Mouse (Mus musculus): ENCODE data around the gene Atf3. TPM values are rescaled to one million over a fixed set of nuclear protein-coding genes. Genes with fewer than 3 reads are reported as not detected.

Gene Atf3
- polyA plus RNA-seq, 2 experiments from 2014 or later, result not detected

GRCm38 (mm10) chr1:191140983-191141382 lies 76.9 kb downstream of the Atf3 start:
- no peak for ATAC-seq

GRCm38 (mm10) chr1:191138874-191139495 lies 78.9 kb downstream of the Atf3 start:
- ATAC-seq, result no peak

- ATAC-seq, result no peak
Observed at GRCm38 (mm10) chr1:191138436-191138835, 79.4 kb downstream of the Atf3 start.

- ATAC-seq, result no peak
Observed at GRCm38 (mm10) chr1:191135406-191135805, 82.4 kb downstream of the Atf3 start.

- no peak for ATAC-seq
Observed at GRCm38 (mm10) chr1:191132934-191133333, 84.9 kb downstream of the Atf3 start.

GRCm38 (mm10) chr1:191132240-191132639 lies 85.6 kb downstream of the Atf3 start:
- ATAC-seq, result no peak

GRCm38 (mm10) chr1:191131692-191132091 lies 86.1 kb downstream of the Atf3 start:
- no peak for ATAC-seq

- peak; percentile 98 for ATAC-seq
Observed at GRCm38 (mm10) chr1:191125811-191126638, 91.8 kb downstream of the Atf3 start.

- ATAC-seq, result no peak
Observed at GRCm38 (mm10) chr1:191124288-191124687, 93.6 kb downstream of the Atf3 start.

- no peak for ATAC-seq
Observed at GRCm38 (mm10) chr1:191123696-191124095, 94.1 kb downstream of the Atf3 start.

- ATAC-seq, result no peak
Observed at GRCm38 (mm10) chr1:191122744-191123143, 95.1 kb downstream of the Atf3 start.

Other genes starting within 250 kb of the Atf3 start
- gene Vash2, start 238.7 kb downstream of the Atf3 start, polyA plus RNA-seq (2017; shearing (Covaris generic)), result under 1 TPM; 0.78 to 0.84 TPM
- gene Flvcr1, start 191.9 kb downstream of the Atf3 start, polyA plus RNA-seq (2017; shearing (Covaris generic)), result 10 to 100 TPM in 1 of 2 experiments, 1 to 10 TPM in 1; 5.6 to 10.8 TPM
- gene Spata45, start 181.4 kb downstream of the Atf3 start, polyA plus RNA-seq (2017; shearing (Covaris generic)), result not detected
- 10 to 100 TPM; 10.8 to 11.5 TPM for gene Tatdn3, start 155.1 kb downstream of the Atf3 start, polyA plus RNA-seq (2017; shearing (Covaris generic))
- gene Nsl1, start 155.0 kb downstream of the Atf3 start, polyA plus RNA-seq (2017; shearing (Covaris generic)), result 1 to 10 TPM; 1.6 to 3.7 TPM
- not detected for gene Batf3, start 120.2 kb downstream of the Atf3 start, polyA plus RNA-seq (2017; shearing (Covaris generic))
- gene Fam71a, start 53.2 kb downstream of the Atf3 start, polyA plus RNA-seq (2017; shearing (Covaris generic)), result not detected
- gene Nenf, start 100.2 kb upstream of the Atf3 start, polyA plus RNA-seq (2017; shearing (Covaris generic)), result 1 to 10 TPM in 1 of 2 experiments, not detected in 1; 1.5 TPM
- 10 to 100 TPM; 24.4 to 29.2 TPM for gene Tmem206, start 107.9 kb upstream of the Atf3 start, polyA plus RNA-seq (2017; shearing (Covaris generic))
- 10 to 100 TPM; 44.5 to 70.5 TPM for gene Ppp2r5a, start 185.2 kb upstream of the Atf3 start, polyA plus RNA-seq (2017; shearing (Covaris generic))